Mouse (Mus musculus) small intestine, adult 2 months (tissue): Measurements from ENCODE around the gene Bola1.

Experiments used
- CTCF ChIP-seq: fragments of 200-500 bp; IDR thresholded peaks from 2 replicates; pipeline ENCODE4 v1.5.1; 2012; ENCODE audit warnings: low read depth, mild to moderate bottlenecking, control low read depth, inconsistent platforms, low read length, moderate library complexity, mixed read lengths; ENCODE audit not compliant: insufficient replicate concordance, insufficient read length; ENCODE audit errors: extremely low read depth
- POLR2A ChIP-seq: fragments of 200-500 bp; IDR thresholded peaks from 2 replicates; pipeline ENCODE4 v1.6.1; 2012; ENCODE audit warnings: low read depth, mild to moderate bottlenecking, control low read depth, inconsistent platforms, low read length, moderate library complexity

GRCm38 (mm10) chr3:96260220-96260619 is 40.7 kb upstream of the Bola1 start:
- no peak for TF ChIP-seq POLR2A
- no peak for TF ChIP-seq CTCF
